In genomic region chr2:181769397-181769796, GRCm38 (mm10) we compare ENCODE assay signal across 16 mouse cellular contexts. TPM values are rescaled to one million over a fixed set of nuclear protein-coding genes. Genes with fewer than 3 reads are reported as not detected.
DNase-seq lines count a peak whose midpoint lies in the region; ATAC-seq lines count a peak whose summit lies in the region.
"Had no signal": no experiment of that assay in that cellular context is flagged by ENCODE, and none has a peak within 500 bp of the region (broad histone marks: within the 10 kb centered on the region; RNA-seq: fewer than 3 reads in every experiment).

No protein-coding gene starts in this region.

- no peaks in the 10 kb centered on the region for H3K36me3 ChIP-seq in hindbrain, embryonic 12.5 days
- no peaks in the 10 kb centered on the region for H3K36me3 ChIP-seq in midbrain, embryonic 15.5 days (replicated peaks)
- H3K36me3 ChIP-seq: embryonic facial prominence, embryonic 13.5 days had no signal

- H3K9me3 ChIP-seq in hindbrain, embryonic 12.5 days (replicated peaks) = no peaks in the 10 kb centered on the region
- H3K9me3 ChIP-seq in midbrain, embryonic 15.5 days = no peaks in the 10 kb centered on the region
- H3K9me3 ChIP-seq: embryonic facial prominence, embryonic 13.5 days had no signal

- 85% methylated on average over 2 of the region's 2 CpGs for WGBS in hindbrain, embryonic 12.5 days
- 57% methylated on average over 2 of the region's 2 CpGs for WGBS in midbrain, embryonic 15.5 days

- H3K27ac ChIP-seq in hindbrain, embryonic 12.5 days = no peak overlapping the region
- 0 out of 2 replicates have a peak overlapping the region, but pooled peaks have one; percentile 9 for H3K27ac ChIP-seq in midbrain, embryonic 15.5 days
- H3K27ac ChIP-seq: embryonic facial prominence, embryonic 13.5 days had no signal

- peak overlapping the region; percentile 70 for H3K4me2 ChIP-seq in hindbrain, embryonic 12.5 days (replicated peaks)
- H3K4me2 ChIP-seq in midbrain, embryonic 15.5 days = peak overlapping the region; percentile 77
- H3K4me2 ChIP-seq: embryonic facial prominence, embryonic 13.5 days; liver, embryonic 11.5 days had no signal

- ATAC-seq in hindbrain, embryonic 12.5 days (ENCODE audit: low FRiP score) = no peak
- ATAC-seq in midbrain, embryonic 15.5 days (replicated peaks) = no peak
- ATAC-seq: intestine, postnatal 0 days; lung, postnatal 0 days; Patski had no signal

- peaks cover 45% of the 10 kb centered on the region for H3K4me1 ChIP-seq in hindbrain, embryonic 12.5 days
- peaks cover 60% of the 10 kb centered on the region for H3K4me1 ChIP-seq in midbrain, embryonic 15.5 days
- H3K4me1 ChIP-seq: embryonic facial prominence, embryonic 13.5 days had no signal

- no peaks in the 10 kb centered on the region for H3K27me3 ChIP-seq in hindbrain, embryonic 12.5 days
- H3K27me3 ChIP-seq in midbrain, embryonic 15.5 days (replicated peaks) = no peaks in the 10 kb centered on the region

- peak; percentile 78 for DNase-seq in cerebellum, adult 9-10 months
- DNase-seq in cerebellum, postnatal 36 days = peak; percentile 43 to 47
- no peak for DNase-seq in adrenal gland, adult 2 months
- DNase-seq in spleen, postnatal 36 days (ENCODE audit: low spot score in 2 of 2) = no peak
- DNase-seq in layer of hippocampus, postnatal 36 days = no peak
- DNase-seq: kidney, postnatal 4 days had no signal

- H3K4me3 ChIP-seq in hindbrain, embryonic 12.5 days = peak overlapping the region; percentile 50
- peak overlapping the region; percentile 61 for H3K4me3 ChIP-seq in midbrain, embryonic 15.5 days
- H3K4me3 ChIP-seq: embryonic facial prominence, embryonic 13.5 days had no signal

- H3K9ac ChIP-seq in hindbrain, embryonic 12.5 days = peak overlapping the region; percentile 20; the same call in 1 of the 2 replicates
- peak overlapping the region; percentile 73; the same call in 1 of the 2 replicates for H3K9ac ChIP-seq in midbrain, embryonic 15.5 days
- H3K9ac ChIP-seq: embryonic facial prominence, embryonic 13.5 days had no signal

RNA-seq across cellular contexts. Expression of gene Myt1, which starts 6.3 kb away (rescaled TPM):
- polyA plus RNA-seq in hindbrain, embryonic 12.5 days (2016; fragmentation: Nextera tagmentation; extraction: Ambion mirVana) = 57.8 and 62.1 TPM in 2 replicates
- polyA plus RNA-seq in midbrain, embryonic 15.5 days (2015; fragmentation: Nextera tagmentation; extraction: Ambion mirVana) = 22.0 and 24.6 TPM in 2 replicates
- total RNA-seq in adrenal gland, adult 2 months (2021) = 1 to 10 TPM; 2.6 to 5.0 TPM
- 0.91 and 0.99 TPM in 2 replicates for polyA plus RNA-seq in adrenal gland, adult 2 months (2012; rRNA removed)
- total RNA-seq in layer of hippocampus, postnatal 36 days (2021) = 10 to 100 TPM; 26.3 to 27.8 TPM
- total RNA-seq: CH12.LX had no signal
- polyA plus RNA-seq: gonadal fat pad, adult 2 months; heart, postnatal 0 days; lung, postnatal 0 days; Patski had no signal

RNA-seq across cellular contexts. Expression of gene Oprl1, which starts 54.6 kb away (rescaled TPM):
- polyA plus RNA-seq in hindbrain, embryonic 12.5 days (2016; fragmentation: Nextera tagmentation; extraction: Ambion mirVana) = 42.7 and 43.2 TPM in 2 replicates
- polyA plus RNA-seq in midbrain, embryonic 15.5 days (2015; fragmentation: Nextera tagmentation; extraction: Ambion mirVana) = 106 and 107 TPM in 2 replicates
- total RNA-seq in adrenal gland, adult 2 months (2021) = 1 to 10 TPM; 1.0 to 3.7 TPM
- polyA plus RNA-seq in adrenal gland, adult 2 months (2012; rRNA removed) = 1.3 and 1.6 TPM in 2 replicates
- total RNA-seq in layer of hippocampus, postnatal 36 days (2021) = 10 to 100 TPM; 47.7 to 56.7 TPM
- polyA plus RNA-seq: Patski had no signal

Comparison
In these comparisons a context has a peak if more than half of its experiments do, and no peak if none do; other contexts are left out.
1. DNase-seq: peak in cerebellum, adult 9-10 months (single experiment) and cerebellum, postnatal 36 days (2 of 2); none in adrenal gland, adult 2 months (single experiment), spleen, postnatal 36 days (0 of 2) and layer of hippocampus, postnatal 36 days (0 of 2).
2. RNA of gene Myt1, which starts 6.3 kb away (polyA plus RNA-seq): 57.8 to 62.1 TPM in hindbrain, embryonic 12.5 days and 22.0 to 24.6 TPM in midbrain, embryonic 15.5 days; 0.91 to 0.99 TPM in adrenal gland, adult 2 months; every median in the first group is over 10 times any median in the second.
3. RNA of gene Oprl1, which starts 54.6 kb away (polyA plus RNA-seq): 106 to 107 TPM in midbrain, embryonic 15.5 days and 42.7 to 43.2 TPM in hindbrain, embryonic 12.5 days; 1.3 to 1.6 TPM in adrenal gland, adult 2 months; every median in the first group is over 10 times any median in the second.